Mouse (Mus musculus) stomach, postnatal 0 days (tissue): ENCODE data around the gene Hmgcs2. TPM values are rescaled to one million over a fixed set of nuclear protein-coding genes. Genes with fewer than 3 reads are reported as not detected.

ENCODE experiments used
- ATAC-seq: fragments of 200-750 bp; cut with Nextera tagmentation; 2 replicates; pipeline ENCODE4 v1.8.0; 2017; ENCODE audit not compliant: low FRiP score, low TSS enrichment
- DNase-seq: peaks from one replicate; pipeline ENCODE4 v3.0.0-alpha.2; 2016; ENCODE audit warnings: low spot score
- H3K27ac ChIP-seq: fragments of 300-500 bp; sonication (generic); replicated peaks from 2 replicates; pipeline ENCODE4 v1.5.1; 2014; ENCODE audit warnings: mild to moderate bottlenecking, control low read depth
- H3K27me3 ChIP-seq: fragments of 300-500 bp; sonication (generic); 2 replicates; pipeline ENCODE4 v1.6.1; 2014; ENCODE audit warnings: low read length; ENCODE audit not compliant: control insufficient read depth, insufficient read depth
- H3K36me3 ChIP-seq: fragments of 300-500 bp; sonication (generic); 2 replicates; pipeline ENCODE4 v1.6.1; 2014; ENCODE audit warnings: low read length, mixed read lengths; ENCODE audit not compliant: control insufficient read depth, insufficient read depth
- H3K4me1 ChIP-seq: fragments of 300-500 bp; sonication (generic); replicated peaks from 2 replicates; pipeline ENCODE4 v1.6.1; 2014; ENCODE audit warnings: antibody characterized with exemption; ENCODE audit not compliant: control insufficient read depth, insufficient read depth
- H3K4me2 ChIP-seq: fragments of 300-500 bp; sonication (generic); replicated peaks from 2 replicates; pipeline ENCODE4 v1.6.1; 2014; ENCODE audit warnings: low read depth, mild to moderate bottlenecking, control low read depth, moderate library complexity
- H3K4me3 ChIP-seq: fragments of 300-500 bp; sonication (generic); 2 replicates; pipeline ENCODE4 v1.5.1; 2014; ENCODE audit warnings: low read depth, low read length, control low read depth
- H3K9ac ChIP-seq: fragments of 300-500 bp; sonication (generic); 2 replicates; pipeline ENCODE4 v1.6.1; 2014; ENCODE audit warnings: mild to moderate bottlenecking, low read length, control low read depth, mixed read lengths
- H3K9me3 ChIP-seq: fragments of 300-500 bp; sonication (generic); 2 replicates; pipeline ENCODE4 v1.6.1; 2016; ENCODE audit warnings: low read length; ENCODE audit not compliant: control insufficient read depth
- CTCF ChIP-seq: IDR thresholded peaks from 2 replicates; pipeline ENCODE4 v1.5.1; 2016; ENCODE audit warnings: antibody characterized with exemption, low read depth, mild to moderate bottlenecking, moderate library complexity
- EP300 ChIP-seq: optimal IDR thresholded peaks from 2 replicates; pipeline ENCODE3; 2016; ENCODE audit warnings: antibody characterized with exemption
- WGBS: fragments of 180-500 bp; shearing (Covaris S2); extraction: QIAGEN DNeasy Blood & Tissue Kit; methylation state at CpG from one replicate; pipeline ENCODE4 v1.1.7; 2014; 5-methylcytosine and 5-hydroxymethylcytosine counted together
- polyA plus RNA-seq: library from polyadenylated mRNA; unstranded; fragments of >200 nt; fragmentation: Nextera tagmentation; extraction: Ambion mirVana; gene quantifications from 2 replicates; pipeline ENCODE4 v1.2.1, GENCODE M21; 2015

The Hmgcs2 gene
- polyA plus RNA-seq, 1 experiment from 2014 or later: 337 TPM

DNA sequence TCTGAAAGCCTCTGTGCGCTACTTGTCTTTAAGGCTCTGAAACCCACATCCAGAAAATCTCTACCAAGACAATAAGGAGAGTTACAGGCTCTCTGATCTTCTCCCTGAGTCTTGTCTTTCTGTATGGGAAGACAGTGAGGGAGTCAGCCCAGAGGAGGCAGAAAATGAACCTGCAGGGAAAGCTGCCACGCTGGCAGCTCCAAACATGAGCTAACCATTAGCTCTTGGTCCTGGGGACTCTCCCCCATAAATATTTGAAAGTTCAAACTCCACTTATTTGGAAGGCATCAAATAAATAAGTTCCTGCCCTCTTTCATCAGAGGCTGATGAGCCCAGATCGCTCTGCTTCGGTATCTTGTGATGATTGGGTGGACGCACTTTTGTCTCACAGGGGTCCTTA, 3.0 kb downstream of the Hmgcs2 start:
- DNase-seq: no peak
- Histone ChIP-seq H3K27me3 (no peaks in the 10 kb centered on the region), H3K9ac (no peak overlapping the region), H3K4me1 (0 out of 2 replicates have a peak, but pooled peaks cover 3% of the 10 kb centered on the region), H3K36me3 (no peaks in the 10 kb centered on the region; the same call in 1 of the 2 replicates), H3K9me3 (no peaks in the 10 kb centered on the region), H3K27ac (no peak overlapping the region), H3K4me2 (no peak overlapping the region; the same call in 1 of the 2 replicates), H3K4me3 (no peak overlapping the region)
- no peak for ATAC-seq
- no peak for TF ChIP-seq EP300
- WGBS: 90% methylated on average over 5 of the region's 5 CpGs

DNA sequence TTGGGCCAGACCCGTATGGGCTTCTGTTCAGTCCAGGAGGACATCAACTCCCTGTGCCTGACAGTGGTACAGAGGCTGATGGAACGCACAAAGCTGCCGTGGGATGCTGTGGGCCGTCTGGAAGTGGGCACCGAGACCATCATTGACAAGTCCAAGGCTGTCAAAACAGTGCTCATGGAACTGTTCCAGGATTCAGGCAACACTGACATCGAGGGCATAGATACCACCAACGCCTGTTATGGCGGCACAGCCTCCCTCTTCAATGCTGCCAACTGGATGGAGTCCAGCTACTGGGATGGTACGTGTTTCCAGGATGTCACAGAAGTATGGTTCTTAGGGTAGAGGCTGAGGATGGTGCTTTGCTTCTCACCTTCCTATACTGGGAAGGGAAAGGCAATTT, 10.8 kb downstream of the Hmgcs2 start:
- no peaks in the 10 kb centered on the region for H3K4me1 ChIP-seq
- no peak for ATAC-seq
- no peak overlapping the region for H3K27ac ChIP-seq
- TF ChIP-seq CTCF (no peak), EP300 (no peak)
- 89% methylated on average over 9 of the region's 9 CpGs for WGBS
- H3K36me3 ChIP-seq: peaks cover 10% of the 10 kb centered on the region
- no peaks in the 10 kb centered on the region for H3K9me3 ChIP-seq
- H3K9ac ChIP-seq: no peak overlapping the region
- no peak overlapping the region for H3K4me3 ChIP-seq
- H3K4me2 ChIP-seq: no peak overlapping the region
- DNase-seq: no peak
- no peaks in the 10 kb centered on the region for H3K27me3 ChIP-seq

DNA sequence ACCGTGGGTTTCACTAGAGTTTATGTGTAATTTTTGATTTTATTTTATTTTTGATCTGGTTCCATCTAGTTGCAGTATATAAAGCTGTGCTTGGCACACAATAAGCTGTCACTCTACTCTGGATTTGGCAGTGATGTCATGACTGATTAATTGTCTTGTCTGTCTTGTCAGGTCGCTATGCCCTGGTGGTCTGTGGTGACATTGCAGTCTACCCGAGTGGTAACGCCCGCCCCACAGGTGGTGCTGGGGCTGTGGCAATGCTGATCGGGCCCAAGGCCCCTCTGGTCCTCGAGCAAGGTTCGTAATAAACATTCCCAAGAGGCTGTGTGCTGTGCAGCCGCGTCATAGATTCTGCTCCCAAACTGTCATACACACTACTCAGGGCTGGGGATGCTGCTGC, 15.7 kb downstream of the Hmgcs2 start:
- Histone ChIP-seq H3K4me3 (no peak overlapping the region), H3K27me3 (no peaks in the 10 kb centered on the region)

DNA sequence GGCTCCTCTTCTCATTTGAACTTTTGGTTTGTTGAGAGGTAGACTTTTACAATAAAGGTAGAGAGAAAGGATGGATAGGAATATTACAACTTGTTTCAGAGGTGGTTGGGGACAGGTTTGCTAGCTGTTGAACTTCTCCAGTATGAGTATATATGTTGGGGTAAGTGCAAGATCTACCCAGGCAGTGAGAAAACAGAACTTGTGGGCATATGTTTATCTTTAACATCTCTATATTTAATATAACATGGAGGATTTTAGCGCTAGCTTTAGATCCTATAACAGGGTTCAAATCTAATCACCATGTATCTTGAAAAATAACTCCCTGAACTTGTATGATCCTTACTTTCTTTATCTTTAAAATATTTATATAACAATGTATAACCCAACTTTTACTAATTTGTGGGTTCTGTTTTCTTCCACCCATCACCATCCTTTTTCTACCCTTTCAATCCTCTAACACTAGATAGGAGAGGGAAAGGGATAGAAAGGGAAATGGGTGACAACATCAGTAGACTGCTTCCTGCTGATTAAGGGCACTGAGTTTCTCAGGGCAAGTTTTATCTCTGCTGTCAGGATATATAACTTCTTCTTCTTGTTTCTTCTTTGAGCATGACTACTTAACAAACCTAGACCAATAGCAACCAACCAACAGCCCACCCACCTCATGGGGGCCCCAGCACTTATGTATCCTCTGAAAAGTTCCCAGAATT, 19.3 kb downstream of the Hmgcs2 start:
- Histone ChIP-seq H3K4me2 (no peak overlapping the region), H3K4me3 (no peak overlapping the region), H3K9ac (no peak overlapping the region), H3K27me3 (no peaks in the 10 kb centered on the region), H3K36me3 (peaks cover 14% of the 10 kb centered on the region; the same call in 1 of the 2 replicates), H3K27ac (no peak overlapping the region), H3K4me1 (no peaks in the 10 kb centered on the region), H3K9me3 (no peaks in the 10 kb centered on the region)
- ATAC-seq: no peak
- no peak for DNase-seq
- TF ChIP-seq EP300: no peak
- no peak for TF ChIP-seq CTCF
- WGBS: 83% methylated on average over 1 of the region's 1 CpGs

More for the DNA sequence above, 15.7 kb downstream of the Hmgcs2 start:
- no peak for DNase-seq
- TF ChIP-seq EP300 (no peak), CTCF (peak; percentile 11; the same call in 1 of the 2 replicates)
- Histone ChIP-seq H3K36me3 (peaks cover 13% of the 10 kb centered on the region), H3K4me2 (no peak overlapping the region), H3K4me1 (no peaks in the 10 kb centered on the region), H3K27ac (no peak overlapping the region), H3K9me3 (no peaks in the 10 kb centered on the region), H3K9ac (no peak overlapping the region)
- no peak for ATAC-seq
- WGBS: 70% methylated on average over 10 of the region's 10 CpGs

DNA sequence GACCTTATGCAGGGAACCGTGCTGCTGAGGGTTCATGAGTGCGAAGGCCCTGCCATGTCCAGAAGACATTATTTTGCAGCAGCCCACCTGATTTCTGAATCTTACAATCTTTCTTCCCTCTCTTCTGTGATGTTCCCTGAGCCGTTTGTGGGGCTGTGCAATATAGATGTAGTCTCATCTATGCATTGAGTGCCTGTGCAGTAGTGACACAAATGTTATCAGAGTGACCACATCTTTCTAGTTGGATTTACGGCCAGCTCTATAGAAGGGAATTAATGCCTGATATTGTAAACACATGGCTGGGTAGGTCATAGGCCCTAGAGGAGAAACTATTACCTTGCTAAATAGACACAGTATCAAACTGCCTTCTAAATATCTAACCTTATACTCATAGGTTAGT, 20.0 kb downstream of the Hmgcs2 start:
- no peak overlapping the region for H3K4me3 ChIP-seq
- TF ChIP-seq EP300 (no peak), CTCF (no peak)
- no peaks in the 10 kb centered on the region for H3K4me1 ChIP-seq
- no peak for DNase-seq
- H3K9ac ChIP-seq: no peak overlapping the region
- H3K27ac ChIP-seq: no peak overlapping the region
- no peaks in the 10 kb centered on the region for H3K27me3 ChIP-seq
- no peaks in the 10 kb centered on the region for H3K9me3 ChIP-seq
- H3K36me3 ChIP-seq: peaks cover 13% of the 10 kb centered on the region; the same call in 1 of the 2 replicates
- ATAC-seq: no peak
- H3K4me2 ChIP-seq: no peak overlapping the region
- WGBS: 89% methylated on average over 4 of the region's 4 CpGs

- H3K9me3 ChIP-seq: no peaks in the 10 kb centered on the region
- 74% methylated on average over 3 of the region's 3 CpGs for WGBS
- no peak overlapping the region for H3K27ac ChIP-seq
- H3K36me3 ChIP-seq: peaks cover 13% of the 10 kb centered on the region; the same call in 1 of the 2 replicates
- ATAC-seq (0 out of 2 replicates have a peak, but pooled peaks have one; percentile 21), DNase-seq (no peak)
- no peak for TF ChIP-seq CTCF
- TF ChIP-seq EP300: no peak
- H3K4me2 ChIP-seq: no peak overlapping the region
- no peaks in the 10 kb centered on the region for H3K4me1 ChIP-seq
- H3K9ac ChIP-seq: no peak overlapping the region
- H3K4me3 ChIP-seq: no peak overlapping the region
- H3K27me3 ChIP-seq: no peaks in the 10 kb centered on the region
Observed at GRCm38 (mm10) chr3:98301761-98302160, 21.5 kb downstream of the Hmgcs2 start.
